Mouse (Mus musculus) CH12.LX (cell line): ENCODE measurements around the gene Cenpu. TPM values are rescaled to one million over a fixed set of nuclear protein-coding genes. Genes with fewer than 3 reads are reported as not detected.

ENCODE experiments used
- DNase-seq: peaks from one replicate; pipeline ENCODE4 v3.0.0-alpha.2; 2013; ENCODE audit errors: extremely low read depth
- H3K27ac ChIP-seq: 2 replicates; pipeline ENCODE4 v1.5.1; 2012; ENCODE audit warnings: low read depth, mild to moderate bottlenecking, control low read depth, moderate library complexity; ENCODE audit not compliant: insufficient read depth
- H3K27me3 ChIP-seq: replicated peaks from 2 replicates; pipeline ENCODE3; 2012; ENCODE audit warnings: inconsistent platforms
- H3K36me3 ChIP-seq, 2 experiments: replicated peaks in 1 of 2; 2 replicates each; pipeline versions ENCODE3 to v1.6.1; 2012; ENCODE audit warnings: inconsistent platforms in 1 of 2, low read length in 1 of 2, mild to moderate bottlenecking in 1 of 2, mixed read lengths in 1 of 2, moderate library complexity in 1 of 2; ENCODE audit not compliant: control insufficient read depth in 1 of 2, insufficient read depth in 1 of 2
- H3K4me1 ChIP-seq, 2 experiments: 2 replicates each; pipeline ENCODE4 v1.6.1; 2012; ENCODE audit warnings: inconsistent platforms in 1 of 2, moderate library complexity in 1 of 2; ENCODE audit not compliant: insufficient read depth in 2 of 2, control insufficient read depth in 1 of 2
- H3K4me2 ChIP-seq: 2 replicates; pipeline ENCODE4 v1.6.1; 2012; ENCODE audit warnings: low read depth, mild to moderate bottlenecking, control low read depth; ENCODE audit not compliant: poor library complexity, insufficient read depth, severe bottlenecking
- H3K4me3 ChIP-seq, 3 experiments: fragments of 150-350 bp in 1 of 3; sonication (generic) in 1 of 3; replicated peaks in 1 of 3; 2 replicates each; pipeline versions ENCODE3 to v1.5.1; 2011 to 2012; ENCODE audit warnings: low read depth in 2 of 3, low read length in 2 of 3, mild to moderate bottlenecking in 2 of 3, moderate library complexity in 2 of 3, control low read depth in 1 of 3, improper control_type of control experiment in 1 of 3, inconsistent platforms in 1 of 3, mixed read lengths in 1 of 3; ENCODE audit not compliant: poor library complexity in 1 of 3
- H3K79me2 ChIP-seq: replicated peaks from 2 replicates; pipeline ENCODE4 v1.6.1; 2012; ENCODE audit warnings: mild to moderate bottlenecking, moderate library complexity; ENCODE audit not compliant: control insufficient read depth, poor library complexity, insufficient read depth, severe bottlenecking; ENCODE audit errors: extremely low read depth
- H3K9ac ChIP-seq: 2 replicates; pipeline ENCODE4 v1.6.1; 2012; ENCODE audit warnings: low read depth, mild to moderate bottlenecking, control low read depth, moderate library complexity; ENCODE audit not compliant: insufficient read depth
- H3K9me3 ChIP-seq: replicated peaks from 2 replicates; pipeline ENCODE3; 2012; ENCODE audit warnings: low read length, inconsistent platforms, mixed read lengths
- CHD1 ChIP-seq: IDR thresholded peaks from 2 replicates; pipeline ENCODE4 v1.6.1; 2012; ENCODE audit warnings: low read depth, low read length, improper control_type of control experiment, inconsistent platforms
- CHD2 ChIP-seq: IDR thresholded peaks from 2 replicates; pipeline ENCODE4 v1.6.1; 2011; ENCODE audit warnings: low read length, improper control_type of control experiment
- CTCF ChIP-seq, 2 experiments: IDR thresholded peaks in 1 of 2; conservative IDR thresholded peaks in 1 of 2; 2 replicates each; pipeline ENCODE4 v1.5.1; 2011 to 2012; ENCODE audit warnings: low read depth in 2 of 2, low read length in 2 of 2, improper control_type of control experiment in 1 of 2, inconsistent platforms in 1 of 2, mild to moderate bottlenecking in 1 of 2, moderate library complexity in 1 of 2
- E2F4 ChIP-seq: IDR thresholded peaks from 2 replicates; pipeline ENCODE4 v1.6.1; 2011; ENCODE audit warnings: low read depth, low read length, improper control_type of control experiment; ENCODE audit not compliant: insufficient replicate concordance
- ELF1 ChIP-seq: IDR thresholded peaks from 2 replicates; pipeline ENCODE4 v1.6.1; 2014; ENCODE audit warnings: low read depth, mild to moderate bottlenecking, inconsistent platforms, low read length, improper control_type of control experiment
- EP300 ChIP-seq: IDR thresholded peaks from 2 replicates; pipeline ENCODE4 v1.6.1; 2011; ENCODE audit warnings: low read length, improper control_type of control experiment
- ETS1 ChIP-seq: conservative IDR thresholded peaks from 2 replicates; pipeline ENCODE4 v1.6.1; 2012; ENCODE audit warnings: low read depth, mild to moderate bottlenecking, inconsistent platforms, low read length, improper control_type of control experiment, moderate library complexity
- GABPA ChIP-seq: IDR thresholded peaks from 2 replicates; pipeline ENCODE4 v1.6.1; 2012; ENCODE audit warnings: low read depth, low read length, improper control_type of control experiment, inconsistent platforms; ENCODE audit not compliant: insufficient replicate concordance
- HCFC1 ChIP-seq: IDR thresholded peaks from 2 replicates; pipeline ENCODE4 v1.6.1; 2012; ENCODE audit warnings: low read depth, mild to moderate bottlenecking, inconsistent platforms, low read length, improper control_type of control experiment
- JUND ChIP-seq: conservative IDR thresholded peaks from 2 replicates; pipeline ENCODE4 v1.6.1; 2011; ENCODE audit warnings: low read depth, low read length, improper control_type of control experiment
- KAT2A ChIP-seq: IDR thresholded peaks from 2 replicates; pipeline ENCODE4 v1.6.1; 2012; ENCODE audit warnings: low read length, improper control_type of control experiment, inconsistent platforms; ENCODE audit not compliant: insufficient replicate concordance
- MAFK ChIP-seq: IDR thresholded peaks from 2 replicates; pipeline ENCODE4 v1.6.1; 2011; ENCODE audit warnings: low read length, improper control_type of control experiment; ENCODE audit not compliant: insufficient replicate concordance
- MAX ChIP-seq: IDR thresholded peaks from 2 replicates; pipeline ENCODE4 v1.6.1; 2011; ENCODE audit warnings: low read length, improper control_type of control experiment
- MEF2A ChIP-seq: IDR thresholded peaks from 2 replicates; pipeline ENCODE4 v1.6.1; 2014; ENCODE audit warnings: low read depth, mild to moderate bottlenecking, inconsistent platforms, low read length, improper control_type of control experiment, borderline replicate concordance
- MXI1 ChIP-seq: IDR thresholded peaks from 2 replicates; pipeline ENCODE4 v1.6.1; 2011; ENCODE audit warnings: mild to moderate bottlenecking, low read depth, low read length, improper control_type of control experiment
- PAX5 ChIP-seq: IDR thresholded peaks from 2 replicates; pipeline ENCODE4 v1.6.1; 2012; ENCODE audit warnings: low read length, inconsistent platforms, mixed read lengths
- POLR2A ChIP-seq: IDR thresholded peaks from 2 replicates; pipeline ENCODE4 v1.6.1; 2011; ENCODE audit warnings: low read depth, mild to moderate bottlenecking, improper control_type of control experiment, low read length
- POLR2AphosphoS2 ChIP-seq: IDR thresholded peaks from 2 replicates; pipeline ENCODE4 v1.6.1; 2011; ENCODE audit warnings: low read depth, low read length, improper control_type of control experiment
- RCOR1 ChIP-seq: conservative IDR thresholded peaks from 2 replicates; pipeline ENCODE4 v1.6.1; 2012; ENCODE audit warnings: low read depth, mild to moderate bottlenecking, inconsistent platforms, low read length, improper control_type of control experiment
- SMC3 ChIP-seq: IDR thresholded peaks from 2 replicates; pipeline ENCODE4 v1.6.1; 2011; ENCODE audit warnings: low read depth, low read length, improper control_type of control experiment
- TBP ChIP-seq: conservative IDR thresholded peaks from 2 replicates; pipeline ENCODE4 v1.6.1; 2011; ENCODE audit warnings: low read depth, low read length, improper control_type of control experiment
- TCF12 ChIP-seq: IDR thresholded peaks from 2 replicates; pipeline ENCODE4 v1.6.1; 2014; ENCODE audit warnings: low read depth, mild to moderate bottlenecking, inconsistent platforms, low read length, improper control_type of control experiment
- USF1 ChIP-seq: IDR thresholded peaks from 2 replicates; pipeline ENCODE4 v1.6.1; 2014; ENCODE audit warnings: low read depth, mild to moderate bottlenecking, inconsistent platforms, low read length, improper control_type of control experiment
- ZC3H11A ChIP-seq: IDR thresholded peaks from 2 replicates; pipeline ENCODE4 v1.6.1; 2012; ENCODE audit warnings: low read depth, mild to moderate bottlenecking, inconsistent platforms, low read length, improper control_type of control experiment
- ZMIZ1 ChIP-seq: IDR thresholded peaks from 2 replicates; pipeline ENCODE4 v1.6.1; 2012; ENCODE audit warnings: low read depth, mild to moderate bottlenecking, inconsistent platforms, low read length, improper control_type of control experiment
- ZNF384 ChIP-seq: IDR thresholded peaks from 2 replicates; pipeline ENCODE4 v1.6.1; 2012; ENCODE audit warnings: low read depth, low read length, improper control_type of control experiment, inconsistent platforms
- dilution Hi-C: fragments of 300-500 bp; cut with MboI; formaldehyde crosslinking; loops from 2 replicates; pipeline ENCODE4 v1.14.3; 2020; ENCODE audit warnings: low sequenced_read_pairs; ENCODE audit not compliant: extremely low pct_unique_long_range_greater_than_20kb, extremely low pct_ligation_motif_present
- in situ Hi-C: fragments of 300-500 bp; cut with MboI; formaldehyde crosslinking; loops from 3 replicates; pipeline ENCODE4 v1.14.3; 2019; ENCODE audit warnings: low sequenced_read_pairs, low pct_ligation_motif_present, low pct_unique_long_range_greater_than_20kb, mixed read lengths
- polyA plus RNA-seq: library from polyadenylated mRNA; unstranded; fragments of >175 nt; gene quantifications from 2 replicates; pipeline ENCODE4 v1.2.1, GENCODE M21; 2012; ENCODE audit warnings: low read depth; ENCODE audit not compliant: insufficient read length
- total RNA-seq, 2 experiments: library from RNA; depleted of rRNA; stranded (reverse); fragments of 300-350 nt in 1 of 2; fragments of >200 nt in 1 of 2; gene quantifications; 2 replicates each; pipeline ENCODE4 v1.2.3; 2012 to 2014

Cenpu gene
- total and polyA plus RNA-seq, 3 experiments, result 7.8 to 27.7 (median 26.8) TPM

GRCm38 (mm10) chr8:46618639-46619320 lies 67.0 kb downstream of the Cenpu start:
- TF ChIP-seq E2F4 (no peak), MAX (no peak), SMC3 (no peak), EP300 (no peak), PAX5 (no peak), ZMIZ1 (no peak), MEF2A (no peak), ELF1 (no peak), POLR2AphosphoS2 (no peak), ZC3H11A (no peak), ETS1 (no peak), CTCF (conservative IDR thresholded peaks at IDR 0.05 in 1 of 2, IDR thresholded peaks at IDR 0.05 in 1 of 2; ENCODE audit: low read depth in 2 of 2, low read length in 2 of 2) (no peak), CHD2 (no peak), CHD1 (no peak), RCOR1 (no peak), HCFC1 (no peak)
- DNase-seq, result no peak
- Histone ChIP-seq H3K36me3 (peaks cover under 1 to 16% of the 10 kb centered on the region in 2 experiments), H3K4me3 (peak overlapping the region; percentile 67 to 96 (median 80)), H3K27me3 (no peaks in the 10 kb centered on the region), H3K27ac (no peak overlapping the region), H3K9me3 (peaks cover 8% of the 10 kb centered on the region), H3K4me1 (peaks cover 0 to 20% of the 10 kb centered on the region in 2 experiments; a peak in 2 of 4 replicates), H3K9ac (peak overlapping the region; percentile 82), H3K4me2 (peak overlapping the region; percentile 100), H3K79me2 (peaks cover 43% of the 10 kb centered on the region)
- in situ Hi-C loops (no loop called here), dilution Hi-C loops (no loop called here)

DNA sequence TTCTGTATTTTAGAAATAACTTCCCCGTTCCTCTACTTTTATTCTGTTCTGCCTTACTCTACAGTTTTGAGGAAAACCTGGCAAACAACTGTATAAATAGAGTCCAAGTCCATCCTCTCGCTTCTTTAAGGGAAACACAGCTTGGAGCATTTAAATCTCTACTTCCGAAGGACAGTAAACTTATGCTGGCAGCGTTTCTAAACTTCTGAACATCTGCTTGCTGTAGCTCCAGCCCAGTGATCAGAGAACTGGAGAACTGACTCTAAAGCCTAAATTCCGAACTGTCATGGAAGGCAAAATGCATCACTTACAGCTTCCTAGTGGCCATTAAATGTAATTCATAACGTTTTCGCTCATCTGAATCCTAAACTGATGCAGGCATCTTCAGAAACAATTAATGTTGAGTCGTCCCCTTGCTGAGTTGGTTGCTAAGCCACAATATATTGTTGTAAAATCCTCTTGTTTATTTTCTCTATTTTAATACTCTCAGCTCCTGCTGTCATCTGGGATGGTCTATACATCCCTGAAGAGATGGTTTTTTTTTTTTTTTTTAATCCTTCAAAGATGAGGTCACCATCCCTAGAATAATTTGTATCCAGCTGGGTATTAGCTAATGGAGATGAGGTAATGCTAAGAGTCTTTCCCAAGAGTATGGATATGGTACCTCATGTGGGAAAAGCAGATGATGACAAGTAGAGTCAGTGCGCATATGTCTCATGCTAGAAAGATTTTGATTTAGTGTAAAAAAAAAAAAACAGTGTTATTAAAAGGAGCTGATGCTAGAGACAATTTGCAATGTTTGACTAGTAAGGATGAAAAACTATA lies 70.8 kb downstream of the Cenpu start:
- Histone ChIP-seq H3K27ac (no peak overlapping the region), H3K27me3 (no peaks in the 10 kb centered on the region), H3K9me3 (peaks cover 8% of the 10 kb centered on the region), H3K79me2 (peaks cover 58% of the 10 kb centered on the region), H3K36me3 (peaks cover 0 to 12% of the 10 kb centered on the region in 2 experiments), H3K4me1 (peaks cover 10 to 46% of the 10 kb centered on the region in 2 experiments; a peak in 3 of 4 replicates), H3K4me2 (no peak overlapping the region), H3K4me3 (no peak overlapping the region), H3K9ac (no peak overlapping the region)
- dilution Hi-C loops (no loop called here), in situ Hi-C loops (no loop called here)
- no peak for TF ChIP-seq MXI1
- TF ChIP-seq TBP, result no peak
- TF ChIP-seq MAFK, result no peak
- TF ChIP-seq POLR2AphosphoS2, result no peak
- no peak for TF ChIP-seq ELF1
- no peak for TF ChIP-seq CTCF (conservative IDR thresholded peaks at IDR 0.05 in 1 of 2, IDR thresholded peaks at IDR 0.05 in 1 of 2; ENCODE audit: low read depth in 2 of 2, low read length in 2 of 2)
- TF ChIP-seq CHD1, result no peak
- TF ChIP-seq JUND, result no peak
- TF ChIP-seq ZNF384, result no peak
- TF ChIP-seq USF1, result no peak
- TF ChIP-seq KAT2A, result no peak
- TF ChIP-seq TCF12, result no peak
- no peak for TF ChIP-seq POLR2A
- TF ChIP-seq ZMIZ1, result no peak
- no peak for TF ChIP-seq MAX
- no peak for TF ChIP-seq GABPA
- no peak for DNase-seq
